Mouse (Mus musculus) spleen, postnatal 10 days (tissue): ENCODE measurements around the gene Gm45837.
A peak's percentile ranks its signal among the peaks of the same experiment; 100 is the strongest.

Experiments used
- DNase-seq, 2 experiments: peaks; one replicate each; pipeline ENCODE4 v3.0.0; 2021 to 2022; ENCODE audit warnings: low spot score in 2 of 2

The Gm45837 gene

GRCm38 (mm10) chr7:101410267-101410936 lies at the start of gene Gm45837:
TSS of gene Gm45837 (plus strand) at chr7:101410886.
- no peak for DNase-seq

DNA sequence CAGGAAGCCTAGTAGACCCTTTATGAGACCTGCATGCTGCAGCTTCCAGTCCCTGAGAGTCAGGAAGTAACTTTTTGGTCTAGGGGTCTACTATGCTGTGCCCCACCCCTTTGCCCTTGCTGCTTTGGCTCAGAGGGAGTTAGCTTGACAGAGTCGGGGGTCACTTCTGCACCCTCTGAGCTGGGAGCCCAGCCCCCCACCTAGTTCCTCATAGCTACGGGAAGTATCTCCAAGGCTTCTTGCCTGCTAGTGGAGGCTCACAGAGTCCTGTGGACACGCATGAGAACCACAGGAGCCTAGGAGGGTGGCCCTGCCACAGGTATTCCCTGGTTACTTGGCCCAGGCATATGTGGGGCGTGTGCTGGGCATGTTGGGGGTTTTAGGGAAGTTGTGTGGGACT lies 49.7 kb upstream of the Gm45837 start:
- no peak for DNase-seq

DNA sequence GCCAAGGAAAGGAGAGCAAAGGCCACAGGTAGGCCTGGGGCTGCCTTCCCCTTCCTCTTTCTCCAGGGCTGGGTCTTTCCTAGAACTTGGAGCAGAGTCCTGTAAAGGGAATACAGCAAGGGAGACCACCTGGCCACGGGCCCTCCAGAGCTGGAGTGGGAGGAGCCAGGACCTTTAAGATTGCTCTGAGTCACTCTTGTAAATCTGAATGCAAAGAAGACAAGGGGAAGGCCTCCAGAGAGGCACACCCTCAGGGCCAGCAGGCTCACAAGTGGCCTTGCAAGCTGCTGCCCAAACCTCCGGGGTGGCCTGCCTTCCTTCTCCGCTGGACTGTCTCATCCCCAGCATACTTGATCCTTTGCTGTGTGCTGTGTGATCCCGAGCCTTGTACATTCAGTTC lies 48.9 kb upstream of the Gm45837 start:
- no peak for DNase-seq

GRCm38 (mm10) chr7:101362791-101363191 lies 47.9 kb upstream of the Gm45837 start:
- DNase-seq: peak in 1 of 2 experiments; percentile 59

- DNase-seq: no peak
Observed at GRCm38 (mm10) chr7:101363914-101364313, 46.8 kb upstream of the Gm45837 start.

GRCm38 (mm10) chr7:101367901-101368852 lies 42.5 kb upstream of the Gm45837 start:
- no peak for DNase-seq

- no peak for DNase-seq
Observed at GRCm38 (mm10) chr7:101369666-101370065, 41.0 kb upstream of the Gm45837 start.

DNA sequence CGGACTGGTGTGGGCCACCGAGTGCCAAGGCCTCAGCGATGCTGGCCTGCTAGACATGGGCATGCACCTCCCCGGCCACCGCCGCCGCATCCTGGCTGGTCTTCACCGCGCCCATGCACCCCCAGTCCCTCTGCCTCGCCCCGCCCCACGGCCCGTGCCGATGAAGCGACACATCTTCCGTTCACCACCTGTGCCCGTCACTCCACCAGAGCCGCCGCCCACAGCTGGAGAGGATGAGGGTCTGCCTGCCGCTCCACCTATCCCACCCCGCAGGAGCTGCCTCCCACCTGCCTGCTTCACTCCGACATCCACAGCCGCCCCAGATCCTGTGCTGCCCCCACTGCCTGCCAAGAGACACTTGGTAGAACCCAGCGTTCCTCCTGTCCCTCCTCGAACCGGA lies 37.6 kb upstream of the Gm45837 start:
- DNase-seq: no peak

- DNase-seq: no peak
Observed at GRCm38 (mm10) chr7:101374155-101374554, 36.5 kb upstream of the Gm45837 start.

GRCm38 (mm10) chr7:101376701-101377340 lies 33.9 kb upstream of the Gm45837 start:
- DNase-seq: no peak

DNA sequence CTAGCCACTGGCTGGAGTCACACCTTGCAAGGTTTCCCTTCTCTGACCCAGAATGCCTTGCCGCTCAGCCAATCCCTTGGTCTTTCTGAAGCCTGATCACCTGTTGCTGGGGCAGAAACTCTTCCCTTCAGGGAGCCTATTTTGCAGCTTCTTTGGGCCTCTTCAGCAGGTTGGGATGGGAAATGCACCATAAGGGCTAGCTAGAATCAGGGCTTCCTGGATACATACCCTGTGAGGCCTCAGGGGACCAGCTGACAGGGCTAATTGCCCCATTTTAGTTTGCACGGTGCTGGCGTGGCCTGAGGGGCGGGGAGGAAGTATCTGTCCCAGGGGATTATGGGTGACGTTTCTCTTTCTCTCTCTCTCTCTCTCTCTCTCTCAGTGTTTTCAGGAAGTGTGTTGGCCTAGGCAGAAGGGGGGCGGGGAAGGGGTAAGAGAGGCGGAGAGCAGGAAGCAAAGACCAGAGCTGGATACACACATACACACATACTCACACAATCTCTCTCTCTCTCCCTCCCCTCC lies 32.9 kb upstream of the Gm45837 start:
- DNase-seq: peak; percentile 57 to 82

GRCm38 (mm10) chr7:101378285-101378684 lies 32.4 kb upstream of the Gm45837 start:
- DNase-seq: no peak

DNA sequence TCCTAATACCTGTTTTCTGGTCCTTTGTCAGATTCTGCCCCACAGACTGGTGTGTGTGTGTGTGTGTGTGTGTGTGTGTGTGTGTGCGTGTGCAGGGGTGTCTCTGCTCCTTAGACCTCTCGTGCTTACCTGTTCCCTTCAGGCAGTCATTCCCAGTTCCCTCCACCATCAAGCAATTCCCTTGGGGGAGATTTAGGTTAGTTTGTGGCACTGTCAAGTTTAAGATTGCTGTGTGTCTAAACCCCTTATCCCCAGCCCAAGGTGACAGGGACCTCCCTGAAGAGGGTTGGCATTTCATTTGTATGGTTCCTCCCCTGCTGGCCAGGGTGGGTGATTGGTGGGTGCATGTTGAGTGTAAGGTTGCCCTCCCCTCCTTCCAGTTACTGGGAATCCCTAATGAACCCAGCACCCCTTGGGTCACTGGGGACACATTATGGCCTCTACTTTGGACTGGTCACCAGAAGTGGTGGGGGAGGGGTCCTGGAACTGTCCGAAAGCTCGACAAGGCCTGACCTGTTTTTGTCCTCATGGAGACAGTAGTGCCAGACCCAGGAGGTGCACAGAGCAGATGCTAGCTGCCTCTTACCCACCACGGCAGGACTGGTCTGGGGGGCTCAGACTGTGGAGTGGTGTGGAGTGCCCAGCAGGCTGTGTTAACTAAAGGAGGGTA lies 31.8 kb upstream of the Gm45837 start:
- DNase-seq: no peak

DNA sequence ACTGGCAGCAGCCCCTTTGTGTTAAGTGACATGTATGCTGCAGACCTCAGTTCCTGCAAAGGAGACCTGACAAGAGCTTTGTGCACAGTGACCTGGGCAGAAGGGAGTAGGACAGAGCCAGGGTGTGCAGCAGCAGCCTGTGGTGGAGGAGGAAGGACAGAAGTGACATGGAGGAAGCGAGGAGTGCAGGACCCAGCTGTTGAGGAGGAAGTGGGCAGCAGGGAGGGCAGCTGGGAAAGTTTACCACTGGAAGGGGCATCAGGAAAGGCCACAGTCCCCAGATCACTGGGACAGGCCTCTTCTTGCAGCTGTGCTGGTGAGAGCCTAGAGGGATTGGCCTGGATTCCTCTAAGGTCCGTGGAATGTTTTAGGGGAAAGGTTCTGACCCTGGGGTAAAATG lies 31.0 kb upstream of the Gm45837 start:
- DNase-seq: no peak

DNA sequence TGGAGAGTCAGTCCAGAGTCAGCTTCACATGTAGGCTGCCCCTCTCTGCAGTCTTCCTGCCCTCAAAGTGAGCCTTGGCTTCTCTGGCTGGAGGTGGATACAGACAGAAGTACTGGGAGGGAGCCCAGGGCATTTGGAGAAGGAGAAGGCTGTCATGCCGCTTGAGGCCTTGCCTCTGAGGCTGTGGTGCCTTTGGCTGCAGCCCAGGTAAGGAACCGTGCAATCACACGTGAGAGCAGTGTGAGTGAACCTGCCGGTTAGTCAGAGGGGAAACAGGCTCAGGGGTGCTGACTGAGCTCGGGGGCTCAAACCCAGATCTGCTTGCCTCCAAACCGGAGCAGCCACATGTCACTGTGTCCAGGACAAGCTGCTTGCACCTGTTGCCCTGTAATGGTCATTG lies 29.2 kb upstream of the Gm45837 start:
- no peak for DNase-seq

GRCm38 (mm10) chr7:101382378-101382777 lies 28.3 kb upstream of the Gm45837 start:
- DNase-seq: peak in 1 of 2 experiments; percentile 68

GRCm38 (mm10) chr7:101383756-101384155 lies 26.9 kb upstream of the Gm45837 start:
- no peak for DNase-seq

DNA sequence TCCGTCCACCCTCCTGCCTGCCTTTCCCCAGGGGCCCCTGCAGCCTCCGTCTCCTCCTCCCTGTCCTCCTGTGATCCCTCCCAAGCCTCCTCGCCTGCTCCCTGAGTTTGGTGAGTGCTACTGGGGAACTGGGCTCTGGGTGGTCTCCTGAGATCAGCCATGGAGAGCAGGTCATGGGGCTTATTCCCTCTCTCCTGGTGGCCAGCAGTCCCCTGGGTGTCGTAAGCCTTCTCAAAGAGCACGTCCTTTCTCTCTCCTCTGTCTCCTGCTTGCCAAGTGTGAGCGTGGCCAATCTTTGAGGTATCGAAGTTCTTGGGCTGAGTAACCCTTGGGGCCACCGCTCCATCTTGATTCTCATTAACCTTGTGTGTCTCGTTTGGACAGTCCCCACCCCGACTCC lies 25.8 kb upstream of the Gm45837 start:
- DNase-seq: no peak

GRCm38 (mm10) chr7:101385331-101385733 lies 25.4 kb upstream of the Gm45837 start:
- DNase-seq: no peak

GRCm38 (mm10) chr7:101385866-101386452 lies 24.7 kb upstream of the Gm45837 start:
- DNase-seq: no peak

DNA sequence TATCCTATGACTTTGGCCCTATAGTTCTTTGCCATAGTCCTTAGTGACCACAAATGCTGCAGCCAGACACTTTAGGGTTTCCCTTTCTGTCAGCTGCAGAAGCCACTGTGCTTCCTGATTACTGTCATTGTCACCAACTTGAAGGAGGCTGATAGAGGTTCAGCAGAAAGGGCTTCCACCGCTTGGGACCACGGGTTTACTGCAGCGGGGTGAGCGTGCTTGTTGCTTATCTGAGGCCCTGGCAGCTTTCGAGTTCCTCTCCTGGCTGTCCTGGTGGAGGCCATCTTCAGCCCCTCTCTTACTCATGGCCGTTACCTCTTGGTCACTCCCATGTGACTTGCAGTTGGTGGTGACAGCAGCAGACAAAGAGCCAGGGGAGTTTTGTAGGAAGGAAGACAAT lies 21.4 kb upstream of the Gm45837 start:
- DNase-seq: no peak
